Mouse (Mus musculus): ENCODE results near the gene Olfr506. TPM values are rescaled to one million over a fixed set of nuclear protein-coding genes. Genes with fewer than 3 reads are reported as not detected.
"Not testable (repeated sequence)": the region's sequence is repeated elsewhere in the genome, so short reads cannot be mapped to it uniquely, and the experiment has no call there.

Gene Olfr506
- polyA plus RNA-seq (2014; fragmentation: Nextera tagmentation; extraction: Ambion mirVana) = not detected in 2 replicates

GRCm38 (mm10) chr7:108610487-108610886, at the start of gene Olfr506:
Gene Olfr506 (plus strand): TSS chr7:108610787.
- no peak within 1 kb of the TSS for H3K27ac ChIP-seq (replicated peaks; ENCODE audit: low read depth, low read length)
- H3K9ac ChIP-seq (ENCODE audit: low read length) = no peak within 1 kb of the TSS
- no peaks in the 10 kb centered on the region for H3K4me1 ChIP-seq (ENCODE audit: control insufficient read depth, insufficient read depth, low read length)
- H3K36me3 ChIP-seq (ENCODE audit: control insufficient read depth, insufficient read depth, low read length) = no peaks in the 10 kb centered on the region
- H3K27me3 ChIP-seq (ENCODE audit: control insufficient read depth, insufficient read depth, low read length) = no peaks in the 10 kb centered on the region
- H3K9me3 ChIP-seq (ENCODE audit: control insufficient read depth, low read length) = no peaks in the 10 kb centered on the region
- no peak for ATAC-seq (ENCODE audit: insufficient number of reproducible peaks, low FRiP score, low TSS enrichment, low read depth)
- no peak within 1 kb of the TSS for H3K4me2 ChIP-seq (ENCODE audit: low read depth, severe bottlenecking)
- H3K4me3 ChIP-seq (ENCODE audit: low read depth, low read length) = no peak within 1 kb of the TSS
- no peak for DNase-seq (ENCODE audit: low spot score)

GRCm38 (mm10) chr7:108565693-108566092, 44.9 kb upstream of the Olfr506 start, which contains the start of gene Olfr504:
Gene Olfr504 (minus strand): TSS chr7:108565793.
- Histone ChIP-seq H3K27ac (replicated peaks; ENCODE audit: low read depth, low read length) (no peak within 1 kb of the TSS), H3K4me2 (ENCODE audit: low read depth, severe bottlenecking) (no peak within 1 kb of the TSS), H3K9me3 (ENCODE audit: control insufficient read depth, low read length) (no peaks in the 10 kb centered on the region), H3K4me3 (ENCODE audit: low read depth, low read length) (no peak within 1 kb of the TSS), H3K27me3 (ENCODE audit: control insufficient read depth, insufficient read depth, low read length) (no peaks in the 10 kb centered on the region), H3K36me3 (ENCODE audit: control insufficient read depth, insufficient read depth, low read length) (no peaks in the 10 kb centered on the region), H3K9ac (ENCODE audit: low read length) (no peak within 1 kb of the TSS), H3K4me1 (ENCODE audit: control insufficient read depth, insufficient read depth, low read length) (no peaks in the 10 kb centered on the region)
- DNase-seq (ENCODE audit: low spot score) = no peak
- no peak for ATAC-seq (ENCODE audit: insufficient number of reproducible peaks, low FRiP score, low TSS enrichment, low read depth)
- WGBS = 89% methylated on average over 1 of the region's 1 CpGs

GRCm38 (mm10) chr7:108589797-108590196, 20.8 kb upstream of the Olfr506 start:
- DNase-seq (ENCODE audit: low spot score) (no peak), ATAC-seq (ENCODE audit: insufficient number of reproducible peaks, low FRiP score, low TSS enrichment, low read depth) (no peak)
- Histone ChIP-seq H3K4me2 (ENCODE audit: low read depth, severe bottlenecking) (no peak overlapping the region), H3K4me1 (ENCODE audit: control insufficient read depth, insufficient read depth, low read length) (no peaks in the 10 kb centered on the region), H3K9me3 (ENCODE audit: control insufficient read depth, low read length) (no peaks in the 10 kb centered on the region; the same call in 1 of the 2 replicates), H3K27ac (replicated peaks; ENCODE audit: low read depth, low read length) (no peak overlapping the region), H3K36me3 (ENCODE audit: control insufficient read depth, insufficient read depth, low read length) (no peaks in the 10 kb centered on the region), H3K9ac (ENCODE audit: low read length) (no peak overlapping the region), H3K27me3 (ENCODE audit: control insufficient read depth, insufficient read depth, low read length) (no peaks in the 10 kb centered on the region), H3K4me3 (ENCODE audit: low read depth, low read length) (no peak overlapping the region)
- 100% methylated on average over 1 of the region's 1 CpGs for WGBS

- H3K4me2 ChIP-seq (ENCODE audit: low read depth, severe bottlenecking); H3K36me3 ChIP-seq (ENCODE audit: control insufficient read depth, insufficient read depth, low read length); H3K4me3 ChIP-seq (ENCODE audit: low read depth, low read length); H3K9me3 ChIP-seq (ENCODE audit: control insufficient read depth, low read length); H3K4me1 ChIP-seq (ENCODE audit: control insufficient read depth, insufficient read depth, low read length); ATAC-seq (ENCODE audit: insufficient number of reproducible peaks, low FRiP score, low TSS enrichment, low read depth); DNase-seq (ENCODE audit: low spot score); H3K27ac ChIP-seq (replicated peaks; ENCODE audit: low read depth, low read length); H3K9ac ChIP-seq (ENCODE audit: low read length); H3K27me3 ChIP-seq (ENCODE audit: control insufficient read depth, insufficient read depth, low read length): not testable (repeated sequence)
- WGBS = 89% methylated on average over 3 of the region's 3 CpGs
These were observed 8.7 kb upstream of the Olfr506 start for GRCm38 (mm10) chr7:108601916-108602315.

- no peak overlapping the region for H3K4me3 ChIP-seq (ENCODE audit: low read depth, low read length)
- no peaks in the 10 kb centered on the region for H3K27me3 ChIP-seq (ENCODE audit: control insufficient read depth, insufficient read depth, low read length)
- DNase-seq (ENCODE audit: low spot score) (no peak), ATAC-seq (ENCODE audit: insufficient number of reproducible peaks, low FRiP score, low TSS enrichment, low read depth) (no peak)
- H3K27ac ChIP-seq (replicated peaks; ENCODE audit: low read depth, low read length) = no peak overlapping the region
- H3K4me2 ChIP-seq (ENCODE audit: low read depth, severe bottlenecking) = no peak overlapping the region
- no peaks in the 10 kb centered on the region for H3K36me3 ChIP-seq (ENCODE audit: control insufficient read depth, insufficient read depth, low read length)
- WGBS = 94% methylated on average over 2 of the region's 2 CpGs
- H3K9ac ChIP-seq (ENCODE audit: low read length) = no peak overlapping the region
- no peaks in the 10 kb centered on the region for H3K9me3 ChIP-seq (ENCODE audit: control insufficient read depth, low read length)
- no peaks in the 10 kb centered on the region for H3K4me1 ChIP-seq (ENCODE audit: control insufficient read depth, insufficient read depth, low read length)
These were observed 3.5 kb downstream of the Olfr506 start for GRCm38 (mm10) chr7:108614110-108614509.

- H3K9ac ChIP-seq (ENCODE audit: low read length); H3K4me3 ChIP-seq (ENCODE audit: low read depth, low read length); H3K27ac ChIP-seq (replicated peaks; ENCODE audit: low read depth, low read length); H3K4me1 ChIP-seq (ENCODE audit: control insufficient read depth, insufficient read depth, low read length); H3K9me3 ChIP-seq (ENCODE audit: control insufficient read depth, low read length); DNase-seq (ENCODE audit: low spot score); H3K36me3 ChIP-seq (ENCODE audit: control insufficient read depth, insufficient read depth, low read length); H3K27me3 ChIP-seq (ENCODE audit: control insufficient read depth, insufficient read depth, low read length); H3K4me2 ChIP-seq (ENCODE audit: low read depth, severe bottlenecking); ATAC-seq (ENCODE audit: insufficient number of reproducible peaks, low FRiP score, low TSS enrichment, low read depth): not testable (repeated sequence)
- 78% methylated on average over 3 of the region's 3 CpGs for WGBS
These were observed 6.2 kb downstream of the Olfr506 start for GRCm38 (mm10) chr7:108616781-108617180.

GRCm38 (mm10) chr7:108621514-108621913, 10.9 kb downstream of the Olfr506 start, which contains the start of gene Olfr507:
Gene Olfr507 (plus strand): TSS chr7:108621814.
- WGBS = 80% methylated on average over 2 of the region's 2 CpGs
- Histone ChIP-seq H3K9me3 (ENCODE audit: control insufficient read depth, low read length) (no peaks in the 10 kb centered on the region), H3K36me3 (ENCODE audit: control insufficient read depth, insufficient read depth, low read length) (no peaks in the 10 kb centered on the region), H3K27ac (replicated peaks; ENCODE audit: low read depth, low read length) (no peak within 1 kb of the TSS), H3K9ac (ENCODE audit: low read length) (no peak within 1 kb of the TSS), H3K4me2 (ENCODE audit: low read depth, severe bottlenecking) (no peak within 1 kb of the TSS), H3K27me3 (ENCODE audit: control insufficient read depth, insufficient read depth, low read length) (no peaks in the 10 kb centered on the region), H3K4me1 (ENCODE audit: control insufficient read depth, insufficient read depth, low read length) (no peaks in the 10 kb centered on the region), H3K4me3 (ENCODE audit: low read depth, low read length) (no peak within 1 kb of the TSS)
- no peak for ATAC-seq (ENCODE audit: insufficient number of reproducible peaks, low FRiP score, low TSS enrichment, low read depth)
- no peak for DNase-seq (ENCODE audit: low spot score)

GRCm38 (mm10) chr7:108629694-108630093, 19.1 kb downstream of the Olfr506 start, which contains the start of gene Olfr508:
Gene Olfr508 (plus strand): TSS chr7:108629994.
- ATAC-seq (ENCODE audit: insufficient number of reproducible peaks, low FRiP score, low TSS enrichment, low read depth) = no peak
- DNase-seq (ENCODE audit: low spot score) = no peak
- no peak within 1 kb of the TSS for H3K9ac ChIP-seq (ENCODE audit: low read length)
- H3K27me3 ChIP-seq (ENCODE audit: control insufficient read depth, insufficient read depth, low read length) = no peaks in the 10 kb centered on the region
- H3K4me1 ChIP-seq (ENCODE audit: control insufficient read depth, insufficient read depth, low read length) = no peaks in the 10 kb centered on the region
- no peaks in the 10 kb centered on the region for H3K36me3 ChIP-seq (ENCODE audit: control insufficient read depth, insufficient read depth, low read length)
- H3K27ac ChIP-seq (replicated peaks; ENCODE audit: low read depth, low read length) = no peak within 1 kb of the TSS
- WGBS = 86% methylated on average over 3 of the region's 3 CpGs
- no peak within 1 kb of the TSS for H3K4me3 ChIP-seq (ENCODE audit: low read depth, low read length)
- no peaks in the 10 kb centered on the region for H3K9me3 ChIP-seq (ENCODE audit: control insufficient read depth, low read length)
- no peak within 1 kb of the TSS for H3K4me2 ChIP-seq (ENCODE audit: low read depth, severe bottlenecking)

GRCm38 (mm10) chr7:108651806-108652205, 41.2 kb downstream of the Olfr506 start, which contains the start of gene Olfr509:
Gene Olfr509 (minus strand): TSS chr7:108651906.
- Histone ChIP-seq H3K36me3 (ENCODE audit: control insufficient read depth, insufficient read depth, low read length) (no peaks in the 10 kb centered on the region), H3K9me3 (ENCODE audit: control insufficient read depth, low read length) (no peaks in the 10 kb centered on the region), H3K4me3 (ENCODE audit: low read depth, low read length) (no peak within 1 kb of the TSS), H3K9ac (ENCODE audit: low read length) (no peak within 1 kb of the TSS), H3K27me3 (ENCODE audit: control insufficient read depth, insufficient read depth, low read length) (no peaks in the 10 kb centered on the region), H3K4me1 (ENCODE audit: control insufficient read depth, insufficient read depth, low read length) (no peaks in the 10 kb centered on the region), H3K27ac (replicated peaks; ENCODE audit: low read depth, low read length) (no peak within 1 kb of the TSS), H3K4me2 (ENCODE audit: low read depth, severe bottlenecking) (no peak within 1 kb of the TSS)
- ATAC-seq (ENCODE audit: insufficient number of reproducible peaks, low FRiP score, low TSS enrichment, low read depth) (no peak), DNase-seq (ENCODE audit: low spot score) (no peak)
